Mouse (Mus musculus) stomach, embryonic 16.5 days (tissue): ENCODE data around the gene Mt1. TPM values are rescaled to one million over a fixed set of nuclear protein-coding genes. Genes with fewer than 3 reads are reported as not detected.

Source experiments
- ATAC-seq: fragments of 200-750 bp; cut with Nextera tagmentation; 2 replicates; pipeline ENCODE4 v1.8.0; 2017; ENCODE audit warnings: moderate number of reproducible peaks, moderate TSS enrichment; ENCODE audit not compliant: insufficient read depth, low FRiP score
- H3K27ac ChIP-seq: fragments of 300-500 bp; sonication (generic); 2 replicates; pipeline ENCODE4 v1.5.1; 2014; ENCODE audit warnings: low read length
- H3K27me3 ChIP-seq: fragments of 300-500 bp; sonication (generic); 2 replicates; pipeline ENCODE4 v1.6.1; 2014; ENCODE audit warnings: low read length, control low read depth, mixed read lengths; ENCODE audit not compliant: control insufficient read depth, insufficient read depth
- H3K36me3 ChIP-seq: fragments of 300-500 bp; sonication (generic); 2 replicates; pipeline ENCODE4 v1.6.1; 2014; ENCODE audit warnings: low read length; ENCODE audit not compliant: control insufficient read depth, insufficient read depth
- H3K4me1 ChIP-seq: fragments of 300-500 bp; sonication (generic); 2 replicates; pipeline ENCODE4 v1.6.1; 2014; ENCODE audit warnings: low read length, control low read depth, mixed read lengths; ENCODE audit not compliant: control insufficient read depth, insufficient read depth
- H3K4me2 ChIP-seq: fragments of 300-500 bp; sonication (generic); 2 replicates; pipeline ENCODE4 v1.6.1; 2014; ENCODE audit warnings: low read depth, low read length, mixed read lengths
- H3K4me3 ChIP-seq: fragments of 300-500 bp; sonication (generic); replicated peaks from 2 replicates; pipeline ENCODE4 v1.5.1; 2014; ENCODE audit warnings: mild to moderate bottlenecking, low read length
- H3K9ac ChIP-seq: fragments of 300-500 bp; sonication (generic); 2 replicates; pipeline ENCODE4 v1.6.1; 2014; ENCODE audit warnings: low read length
- H3K9me3 ChIP-seq: fragments of 300-500 bp; sonication (generic); replicated peaks from 2 replicates; pipeline ENCODE4 v1.6.1; 2016; ENCODE audit warnings: low read length, control low read depth; ENCODE audit not compliant: control insufficient read depth
- WGBS: fragments of 180-500 bp; shearing (Covaris S2); extraction: QIAGEN DNeasy Blood & Tissue Kit; methylation state at CpG from one replicate; pipeline ENCODE4 v1.1.7; 2014; 5-methylcytosine and 5-hydroxymethylcytosine counted together
- polyA plus RNA-seq: library from polyadenylated mRNA; unstranded; fragments of >200 nt; fragmentation: Nextera tagmentation; extraction: Ambion mirVana; gene quantifications from 2 replicates; pipeline ENCODE4 v1.2.1, GENCODE M21; 2015

Mt1 gene
- polyA plus RNA-seq, 1 experiment from 2014 or later, result 1,931 TPM

DNA sequence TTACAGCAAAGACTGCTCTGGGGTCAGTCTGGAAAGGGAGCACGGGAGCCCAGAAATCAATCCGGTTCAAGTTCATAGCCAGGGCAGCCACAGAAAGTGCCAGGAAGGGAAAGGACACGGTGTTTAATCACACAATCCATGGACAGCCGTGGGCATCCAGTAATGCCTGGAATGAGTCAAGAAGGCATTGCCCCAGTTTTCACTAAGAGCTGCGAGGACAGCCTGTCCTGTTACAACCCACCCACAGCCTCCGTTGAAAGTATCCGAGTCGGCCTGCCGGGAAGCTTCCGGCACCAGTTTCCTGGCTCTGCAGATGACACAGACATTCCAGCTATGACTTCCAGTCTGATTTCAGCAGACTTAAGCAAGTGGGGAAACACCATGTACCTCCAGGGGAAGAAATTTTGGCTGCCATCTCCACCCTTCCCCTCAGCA lies 7.5 kb upstream of the Mt1 start:
- Histone ChIP-seq H3K4me3 (peak overlapping the region; percentile 56), H3K4me2 (peak overlapping the region; percentile 87), H3K36me3 (no peaks in the 10 kb centered on the region), H3K27ac (0 out of 2 replicates have a peak overlapping the region, but pooled peaks have one; percentile 86), H3K27me3 (peaks cover 30% of the 10 kb centered on the region), H3K4me1 (peaks cover 13% of the 10 kb centered on the region), H3K9me3 (no peaks in the 10 kb centered on the region), H3K9ac (peak overlapping the region; percentile 70)
- 44% methylated on average over 10 of the region's 10 CpGs for WGBS
- no peak for ATAC-seq

DNA sequence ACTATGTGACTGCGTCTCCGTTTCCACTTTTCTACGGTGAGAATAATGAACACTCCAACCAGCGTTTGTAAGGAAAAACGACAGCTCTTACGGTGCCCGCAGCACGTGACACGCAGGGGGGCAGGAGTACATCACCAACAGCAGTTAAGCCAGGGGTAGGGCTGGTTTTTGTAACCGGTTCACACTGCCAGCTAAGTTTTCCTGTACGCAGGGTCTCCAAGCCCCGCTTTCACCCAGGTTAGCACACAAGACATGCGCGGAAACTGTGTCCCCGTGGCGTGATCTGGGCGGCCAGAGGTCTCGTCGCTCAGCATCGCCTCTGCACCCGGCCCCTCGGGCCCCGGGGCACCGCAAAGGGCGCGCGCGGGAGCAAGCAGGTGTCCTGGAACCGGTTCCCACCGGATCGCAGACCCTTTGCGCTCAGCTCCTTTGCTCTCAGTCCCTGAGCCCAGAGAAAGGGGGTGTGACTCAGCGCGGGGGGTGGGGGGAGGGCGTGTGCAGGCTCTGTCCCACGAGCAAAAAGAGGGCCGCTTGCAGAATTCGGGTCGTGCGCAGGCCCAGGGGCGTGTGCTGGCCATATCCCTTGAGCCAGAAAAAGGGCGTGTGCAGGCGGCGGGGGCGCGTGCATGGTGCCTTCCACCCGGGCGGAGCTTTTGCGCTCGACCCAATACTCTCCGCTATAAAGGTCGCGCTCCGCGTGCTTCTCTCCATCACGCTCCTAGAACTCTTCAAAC lies 6.6 kb upstream of the Mt1 start, which contains the start of gene Mt2:
Gene Mt2 (plus strand): TSS at position 590 of the 734 bp plus-strand sequence.
- H3K9me3 ChIP-seq, result no peaks in the 10 kb centered on the region
- H3K4me1 ChIP-seq, result peaks cover 13% of the 10 kb centered on the region
- peaks cover 30% of the 10 kb centered on the region for H3K27me3 ChIP-seq
- H3K36me3 ChIP-seq, result no peaks in the 10 kb centered on the region
- H3K27ac ChIP-seq, result peak within 1 kb of the TSS; percentile 86
- peak within 1 kb of the TSS; percentile 56 for H3K4me3 ChIP-seq
- H3K9ac ChIP-seq, result peak within 1 kb of the TSS; percentile 70
- H3K4me2 ChIP-seq, result peak within 1 kb of the TSS; percentile 87
- ATAC-seq, result peak; percentile 91
- WGBS, result under 1% methylated on average over 56 of the region's 56 CpGs

DNA sequence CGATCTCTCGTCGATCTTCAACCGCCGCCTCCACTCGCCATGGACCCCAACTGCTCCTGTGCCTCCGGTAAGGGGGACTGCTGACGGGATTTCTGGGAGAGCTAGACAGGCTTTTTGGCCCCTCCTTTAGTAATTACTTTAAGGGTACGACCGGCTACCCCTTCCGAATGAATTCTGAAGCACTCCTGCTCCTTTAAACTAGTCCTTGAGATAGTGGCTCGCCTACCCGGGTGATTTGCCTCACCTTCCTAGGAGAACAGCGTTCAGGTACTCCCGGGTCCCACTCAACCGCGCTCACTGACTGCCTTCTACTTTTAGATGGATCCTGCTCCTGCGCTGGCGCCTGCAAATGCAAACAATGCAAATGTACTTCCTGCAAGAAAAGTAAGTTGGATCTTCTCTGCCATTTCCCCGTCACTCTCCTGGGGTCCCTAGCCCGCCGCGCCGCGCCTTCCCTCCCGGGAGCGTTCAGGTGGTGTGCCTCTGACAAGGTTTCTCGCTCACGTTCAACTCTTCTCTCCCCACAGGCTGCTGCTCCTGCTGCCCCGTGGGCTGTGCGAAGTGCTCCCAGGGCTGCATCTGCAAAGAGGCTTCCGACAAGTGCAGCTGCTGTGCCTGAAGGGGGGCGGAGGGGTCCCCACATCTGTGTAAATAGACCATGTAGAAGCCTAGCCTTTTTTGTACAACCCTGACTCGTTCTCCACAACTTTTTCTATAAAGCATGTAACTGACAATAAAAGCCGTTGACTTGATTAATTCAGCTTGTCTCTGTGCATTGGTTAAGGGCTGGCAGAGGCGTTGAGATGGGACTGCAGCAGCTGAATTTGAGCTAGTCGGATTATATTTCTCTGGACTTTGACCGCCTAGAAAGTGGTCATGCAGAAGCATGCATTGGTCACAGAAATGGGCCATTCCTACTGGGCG lies 5.8 kb upstream of the Mt1 start:
- Histone ChIP-seq H3K36me3 (no peaks in the 10 kb centered on the region), H3K27ac (peak overlapping the region; percentile 86), H3K27me3 (peaks cover 30% of the 10 kb centered on the region), H3K9me3 (no peaks in the 10 kb centered on the region), H3K4me3 (peak overlapping the region; percentile 56), H3K4me1 (peaks cover 13% of the 10 kb centered on the region), H3K9ac (peak overlapping the region; percentile 70), H3K4me2 (peak overlapping the region; percentile 87)
- WGBS, result 2% methylated on average over 39 of the region's 39 CpGs
- ATAC-seq, result no peak

DNA sequence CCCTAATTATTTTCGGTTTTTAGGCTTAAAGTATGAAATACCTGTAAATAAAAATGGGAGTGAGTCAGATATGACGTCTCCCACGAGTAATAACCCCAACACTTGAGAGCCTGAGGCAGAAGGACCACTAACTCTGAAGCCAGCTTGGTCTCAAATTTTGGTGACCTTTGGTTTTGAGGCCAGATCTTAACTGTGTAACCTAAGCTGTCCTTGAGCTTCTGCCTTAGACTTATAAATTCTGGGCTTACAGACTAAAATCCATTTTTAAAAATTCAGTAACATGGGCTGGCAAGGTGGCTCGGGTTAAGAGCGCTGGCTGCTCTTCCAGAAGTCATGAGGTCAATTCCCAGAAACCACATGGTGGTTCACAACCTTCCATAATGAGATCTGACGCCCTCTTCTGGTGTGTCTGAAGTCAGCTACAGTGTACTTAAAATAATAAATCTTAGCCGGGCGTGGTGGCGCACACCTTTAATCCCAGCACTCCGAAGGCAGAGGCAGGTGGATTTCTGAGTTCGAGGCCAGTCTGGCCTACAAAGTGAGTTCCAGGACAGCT lies 5.0 kb upstream of the Mt1 start:
- Histone ChIP-seq H3K27ac (peak overlapping the region; percentile 86), H3K36me3 (no peaks in the 10 kb centered on the region), H3K4me3 (peak overlapping the region; percentile 56), H3K9me3 (no peaks in the 10 kb centered on the region), H3K4me1 (peaks cover 13% of the 10 kb centered on the region), H3K27me3 (peaks cover 30% of the 10 kb centered on the region), H3K9ac (no peak overlapping the region), H3K4me2 (peak overlapping the region; percentile 87)
- ATAC-seq, result no peak
- WGBS, result 53% methylated on average over 11 of the region's 11 CpGs

DNA sequence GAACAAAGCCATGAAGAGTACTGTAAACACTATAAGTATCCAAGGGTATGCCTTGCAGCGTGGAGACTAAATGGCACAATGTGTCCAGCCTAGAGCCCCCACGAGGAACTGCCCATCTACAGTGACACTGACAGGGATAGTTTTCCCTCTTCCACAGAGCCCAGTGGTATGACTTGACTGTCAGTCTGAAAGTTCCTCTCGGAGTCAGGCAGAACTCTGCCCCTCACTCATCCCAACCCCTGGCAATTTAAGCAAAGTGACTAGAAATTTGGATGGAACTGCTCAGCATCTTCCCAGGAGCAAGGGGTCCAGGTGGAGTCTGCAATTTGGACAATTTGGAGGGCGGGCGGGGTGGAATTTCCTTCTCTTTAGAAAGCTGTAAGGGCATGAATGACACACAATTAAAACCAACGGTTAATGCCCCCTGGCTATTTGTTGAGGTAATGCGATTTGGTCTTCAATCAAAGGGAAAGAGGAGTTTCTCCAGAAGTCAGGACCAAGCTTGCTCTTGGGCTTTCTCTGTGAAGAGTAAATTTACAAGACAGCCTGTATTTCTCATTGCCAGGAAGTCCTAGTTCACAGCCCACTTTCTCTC lies 4.2 kb upstream of the Mt1 start:
- Histone ChIP-seq H3K9me3 (no peaks in the 10 kb centered on the region), H3K27ac (0 out of 2 replicates have a peak overlapping the region, but pooled peaks have one; percentile 27), H3K4me3 (no peak overlapping the region), H3K27me3 (peaks cover 30% of the 10 kb centered on the region), H3K4me1 (peaks cover 18% of the 10 kb centered on the region), H3K9ac (no peak overlapping the region), H3K4me2 (no peak overlapping the region; the same call in 1 of the 2 replicates), H3K36me3 (no peaks in the 10 kb centered on the region)
- 36% methylated on average over 7 of the region's 7 CpGs for WGBS
- ATAC-seq, result no peak

DNA sequence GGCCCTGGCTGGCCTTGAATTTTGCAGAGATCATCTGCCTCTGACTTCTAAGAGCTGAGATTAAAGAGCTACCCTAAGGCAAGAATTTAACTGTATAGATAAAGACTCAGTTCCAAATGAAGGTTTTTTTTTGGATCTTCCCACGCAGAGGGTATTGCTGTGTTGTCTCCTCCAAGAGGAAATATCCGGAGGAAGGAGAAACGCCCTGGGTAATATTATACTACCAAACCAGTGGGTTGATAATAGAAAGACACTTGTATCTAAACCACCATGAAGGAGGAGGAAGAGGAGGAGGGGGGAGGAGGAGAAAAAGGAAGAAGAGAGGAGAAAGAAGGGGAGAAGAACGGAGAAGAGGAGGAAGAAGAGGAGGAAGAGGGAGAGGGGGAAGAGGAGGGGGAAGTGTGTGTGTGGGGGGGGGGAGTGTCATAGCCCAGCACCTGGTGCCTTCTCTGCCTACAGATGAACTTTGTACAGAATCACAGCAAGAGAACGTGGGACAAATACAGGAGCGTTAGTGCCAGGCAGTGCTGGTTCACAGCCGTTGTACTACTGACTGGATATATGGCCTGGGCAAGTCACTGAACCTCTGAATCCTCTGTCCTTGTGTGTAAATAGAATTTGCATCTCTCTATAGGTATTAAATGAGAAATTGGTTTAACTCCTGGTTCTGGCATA lies 1.0 kb upstream of the Mt1 start:
- 74% methylated on average over 7 of the region's 7 CpGs for WGBS
- Histone ChIP-seq H3K27me3 (peaks cover 20% of the 10 kb centered on the region; the same call in 1 of the 2 replicates), H3K4me2 (0 out of 2 replicates have a peak overlapping the region, but pooled peaks have one; percentile 89), H3K27ac (peak overlapping the region; percentile 97), H3K4me1 (peaks cover 17% of the 10 kb centered on the region; the same call in 1 of the 2 replicates), H3K36me3 (no peaks in the 10 kb centered on the region), H3K9me3 (no peaks in the 10 kb centered on the region), H3K9ac (no peak overlapping the region), H3K4me3 (no peak overlapping the region)
- ATAC-seq, result no peak

DNA sequence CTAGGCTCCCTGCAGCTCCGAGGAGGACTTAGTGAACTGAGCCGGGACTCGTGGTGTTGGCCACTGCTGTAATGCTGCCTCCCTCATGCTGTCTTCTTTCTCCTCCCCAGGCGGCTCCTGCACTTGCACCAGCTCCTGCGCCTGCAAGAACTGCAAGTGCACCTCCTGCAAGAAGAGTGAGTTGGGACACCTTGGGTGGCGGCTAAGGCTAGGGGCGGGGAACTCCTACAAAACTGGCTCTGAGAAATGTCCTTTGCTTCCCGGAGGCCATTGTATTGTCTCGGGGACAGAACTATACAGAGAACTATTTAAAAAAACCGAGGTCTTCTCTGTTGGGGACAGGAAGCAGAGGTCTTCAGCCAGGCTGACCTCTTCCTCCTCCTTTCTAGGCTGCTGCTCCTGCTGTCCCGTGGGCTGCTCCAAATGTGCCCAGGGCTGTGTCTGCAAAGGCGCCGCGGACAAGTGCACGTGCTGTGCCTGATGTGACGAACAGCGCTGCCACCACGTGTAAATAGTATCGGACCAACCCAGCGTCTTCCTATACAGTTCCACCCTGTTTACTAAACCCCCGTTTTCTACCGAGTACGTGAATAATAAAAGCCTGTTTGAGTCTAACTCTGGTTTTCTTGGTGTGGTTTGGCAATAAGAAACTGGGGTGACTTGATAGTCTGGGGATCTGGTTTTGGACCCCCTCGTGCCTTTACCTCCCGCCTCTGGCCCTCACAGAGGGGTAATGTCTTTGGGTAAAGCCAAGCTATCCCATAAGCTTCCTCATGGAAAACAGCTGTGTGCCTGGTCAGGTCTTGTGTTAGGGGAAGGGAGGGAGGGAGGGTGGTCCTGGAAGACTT lies 1.1 kb downstream of the Mt1 start:
- 6% methylated on average over 25 of the region's 25 CpGs for WGBS
- Histone ChIP-seq H3K27ac (peak overlapping the region; percentile 97), H3K4me2 (peak overlapping the region; percentile 89), H3K4me3 (peak overlapping the region; percentile 65), H3K4me1 (peaks cover 23% of the 10 kb centered on the region; the same call in 1 of the 2 replicates), H3K9me3 (no peaks in the 10 kb centered on the region), H3K27me3 (peaks cover 10% of the 10 kb centered on the region; the same call in 1 of the 2 replicates), H3K9ac (peak overlapping the region; percentile 82), H3K36me3 (no peaks in the 10 kb centered on the region)
- no peak for ATAC-seq
